Mouse (Mus musculus) liver, embryonic 11.5 days (tissue): ENCODE data around the gene Pkdrej. TPM values are rescaled to one million over a fixed set of nuclear protein-coding genes. Genes with fewer than 3 reads are reported as not detected.

Experiments
- ATAC-seq: fragments of 200-750 bp; cut with Nextera tagmentation; replicated peaks from 2 replicates; pipeline ENCODE4 v1.8.0; 2017; ENCODE audit warnings: moderate number of reproducible peaks, mild to moderate bottlenecking, moderate TSS enrichment, moderate library complexity; ENCODE audit not compliant: low FRiP score
- DNase-seq: peaks from one replicate; pipeline ENCODE4 v3.0.0-alpha.2; 2017; ENCODE audit warnings: low spot score
- H3K27ac ChIP-seq: fragments of 300-500 bp; sonication (generic); 2 replicates; pipeline ENCODE4 v1.5.1; 2014; ENCODE audit warnings: mild to moderate bottlenecking, low read depth, low read length, control low read depth
- H3K27me3 ChIP-seq: fragments of 300-500 bp; sonication (generic); replicated peaks from 2 replicates; pipeline ENCODE4 v1.6.1; 2014; ENCODE audit warnings: low read length, mixed read lengths; ENCODE audit not compliant: control insufficient read depth, insufficient read depth
- H3K36me3 ChIP-seq: fragments of 300-500 bp; sonication (generic); 2 replicates; pipeline ENCODE4 v1.6.1; 2014; ENCODE audit warnings: mild to moderate bottlenecking, low read length, moderate library complexity, mixed read lengths; ENCODE audit not compliant: control insufficient read depth, insufficient read depth
- H3K4me1 ChIP-seq: fragments of 300-500 bp; sonication (generic); replicated peaks from 2 replicates; pipeline ENCODE4 v1.6.1; 2014; ENCODE audit warnings: low read length, mixed read lengths; ENCODE audit not compliant: control insufficient read depth, insufficient read depth
- H3K4me2 ChIP-seq: fragments of 300-500 bp; sonication (generic); 2 replicates; pipeline ENCODE4 v1.6.1; 2014; ENCODE audit warnings: mild to moderate bottlenecking, control low read depth, moderate library complexity
- H3K4me3 ChIP-seq: fragments of 300-500 bp; sonication (generic); 2 replicates; pipeline ENCODE4 v1.5.1; 2014; ENCODE audit warnings: low read depth, low read length, control low read depth
- H3K9ac ChIP-seq: fragments of 300-500 bp; sonication (generic); 2 replicates; pipeline ENCODE4 v1.6.1; 2014; ENCODE audit warnings: low read depth, low read length, control low read depth
- H3K9me3 ChIP-seq: fragments of 300-500 bp; sonication (generic); 2 replicates; pipeline ENCODE4 v1.6.1; 2016; ENCODE audit warnings: low read length, inconsistent platforms, mixed read lengths; ENCODE audit not compliant: control insufficient read depth
- WGBS: fragments of 180-500 bp; shearing (Covaris S2); extraction: QIAGEN DNeasy Blood & Tissue Kit; methylation state at CpG from one replicate; pipeline ENCODE4 v1.1.7; 2014; 5-methylcytosine and 5-hydroxymethylcytosine counted together
- polyA plus RNA-seq: library from polyadenylated mRNA; unstranded; fragments of >200 nt; fragmentation: Nextera tagmentation; extraction: Ambion mirVana; gene quantifications from 2 replicates; pipeline ENCODE4 v1.2.1, GENCODE M21; 2014

Pkdrej gene
- polyA plus RNA-seq, 1 experiment from 2014 or later: 0.11 TPM

DNA sequence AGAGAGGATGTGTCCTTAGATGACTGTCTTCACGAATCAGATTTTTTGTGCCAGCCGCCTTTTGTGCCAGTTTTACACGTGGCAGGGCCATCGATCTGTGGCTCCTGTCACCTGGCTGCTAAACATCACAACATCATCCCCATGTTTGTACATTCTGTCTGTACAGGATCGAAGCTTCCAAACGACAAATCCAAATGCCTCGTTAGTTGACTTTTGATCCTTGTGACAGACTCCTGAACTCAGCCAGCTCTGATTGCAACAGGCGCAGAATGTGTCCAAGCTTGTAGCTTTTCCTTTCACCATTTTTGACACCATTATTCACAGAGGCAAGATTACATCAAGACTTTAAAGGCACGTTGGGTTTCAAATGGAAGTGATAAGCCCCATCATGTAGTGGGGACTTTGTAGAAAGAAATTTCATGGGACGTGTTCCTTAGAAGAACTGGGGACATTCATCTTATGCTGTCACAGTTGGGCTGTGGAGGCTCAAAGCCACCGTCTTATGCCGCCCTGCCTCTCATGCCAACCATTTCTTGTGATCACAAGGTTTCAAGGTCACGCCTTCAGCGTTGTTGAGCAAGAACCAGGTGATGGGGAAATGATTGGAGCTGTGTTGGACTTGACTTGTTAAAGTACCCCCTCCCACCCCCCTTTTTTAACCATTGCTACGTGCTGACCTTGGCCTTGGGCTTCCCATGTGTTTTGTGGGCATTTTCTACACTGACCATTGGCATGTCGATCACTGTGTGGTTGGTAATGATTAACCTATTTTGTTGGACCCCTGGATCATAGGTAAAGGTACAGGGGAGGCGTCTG is 50.0 kb downstream of the Pkdrej start:
- WGBS: 75% methylated on average over 17 of the region's 17 CpGs
- Histone ChIP-seq H3K27ac (no peak overlapping the region), H3K36me3 (no peaks in the 10 kb centered on the region), H3K27me3 (no peaks in the 10 kb centered on the region), H3K4me3 (no peak overlapping the region), H3K9me3 (no peaks in the 10 kb centered on the region), H3K4me1 (no peaks in the 10 kb centered on the region), H3K9ac (no peak overlapping the region), H3K4me2 (no peak overlapping the region)
- DNase-seq (no peak), ATAC-seq (no peak; the same call in 1 of the 2 replicates)

DNA sequence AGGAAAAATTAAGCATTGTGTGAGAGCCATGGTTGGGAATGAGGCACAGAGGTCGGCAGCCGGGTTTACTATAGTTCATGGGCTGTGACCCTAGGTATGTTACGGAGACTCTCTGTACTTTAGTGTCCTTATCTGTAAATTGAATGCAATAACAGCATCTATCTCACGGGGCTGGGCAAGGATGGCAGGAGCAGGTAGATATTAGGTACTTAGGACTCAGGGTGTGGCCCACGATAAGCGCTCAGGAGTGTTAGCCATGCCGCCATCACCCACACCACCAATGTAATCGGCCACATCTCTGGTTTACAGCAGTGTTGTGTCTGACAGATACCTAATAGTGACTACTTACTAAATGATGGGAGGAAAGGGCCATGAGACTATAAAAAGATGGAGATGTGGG is 52.5 kb downstream of the Pkdrej start:
- H3K27me3 ChIP-seq: no peaks in the 10 kb centered on the region
- H3K4me3 ChIP-seq: no peak overlapping the region
- no peak for DNase-seq
- no peak for ATAC-seq
- no peaks in the 10 kb centered on the region for H3K36me3 ChIP-seq
- H3K4me2 ChIP-seq: no peak overlapping the region
- H3K4me1 ChIP-seq: no peaks in the 10 kb centered on the region
- H3K9ac ChIP-seq: no peak overlapping the region
- H3K27ac ChIP-seq: no peak overlapping the region
- H3K9me3 ChIP-seq: no peaks in the 10 kb centered on the region
- WGBS: 86% methylated on average over 8 of the region's 8 CpGs

GRCm38 (mm10) chr15:85766677-85767076 is 54.9 kb downstream of the Pkdrej start:
- ATAC-seq (no peak), DNase-seq (no peak)
- Histone ChIP-seq H3K9me3 (no peaks in the 10 kb centered on the region), H3K36me3 (no peaks in the 10 kb centered on the region), H3K4me2 (no peak overlapping the region), H3K27ac (no peak overlapping the region), H3K27me3 (no peaks in the 10 kb centered on the region), H3K4me1 (no peaks in the 10 kb centered on the region), H3K9ac (no peak overlapping the region), H3K4me3 (no peak overlapping the region)
- WGBS: 78% methylated on average over 5 of the region's 5 CpGs

DNA sequence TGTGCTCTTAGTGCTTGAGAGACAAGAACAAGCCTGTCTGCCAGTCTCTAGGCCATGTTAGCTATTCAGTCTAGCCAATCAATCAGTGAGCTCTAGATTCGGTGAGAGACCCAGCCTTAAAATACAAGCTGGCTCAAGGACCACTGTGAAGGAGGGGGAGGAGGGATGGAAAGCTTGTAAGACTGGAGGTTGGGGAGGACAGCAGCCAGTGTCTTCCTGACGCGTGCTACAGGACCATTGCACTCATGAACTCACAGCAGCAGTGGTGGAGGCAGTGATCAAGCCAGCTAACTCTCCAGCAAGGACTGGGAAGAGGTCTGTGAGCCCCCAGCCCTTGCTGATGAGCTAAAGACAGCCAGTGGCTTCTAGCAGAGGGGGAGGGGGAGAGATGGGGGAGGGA is 56.5 kb downstream of the Pkdrej start:
- WGBS: 45% methylated on average over 3 of the region's 3 CpGs
- Histone ChIP-seq H3K9me3 (no peaks in the 10 kb centered on the region), H3K27me3 (no peaks in the 10 kb centered on the region), H3K27ac (no peak overlapping the region), H3K36me3 (no peaks in the 10 kb centered on the region), H3K4me3 (no peak overlapping the region), H3K9ac (no peak overlapping the region), H3K4me2 (no peak overlapping the region), H3K4me1 (no peaks in the 10 kb centered on the region)
- no peak for DNase-seq
- no peak for ATAC-seq

Other genes starting within 250 kb of the Pkdrej start
- 1.2 and 2.2 TPM in 2 replicates for gene Wnt7b, start 239.3 kb downstream of the Pkdrej start, polyA plus RNA-seq
- 2.5 and 3.4 TPM in 2 replicates for gene Ppara, start 86.8 kb downstream of the Pkdrej start, polyA plus RNA-seq
- 43.1 and 49.7 TPM in 2 replicates for gene Cdpf1, start 10.0 kb downstream of the Pkdrej start, polyA plus RNA-seq
- 6.5 and 7.4 TPM in 2 replicates for gene Ttc38, start 10.6 kb upstream of the Pkdrej start, polyA plus RNA-seq
- gene Gtse1, start 38.0 kb upstream of the Pkdrej start, polyA plus RNA-seq: 38.8 and 42.5 TPM in 2 replicates
- gene Trmu, start 57.6 kb upstream of the Pkdrej start, polyA plus RNA-seq: 34.0 and 35.0 TPM in 2 replicates
- gene Celsr1, start 212.0 kb upstream of the Pkdrej start, polyA plus RNA-seq: 0.53 and 1.4 TPM in 2 replicates
- gene Gramd4, start 236.0 kb upstream of the Pkdrej start, polyA plus RNA-seq: 12.6 and 13.9 TPM in 2 replicates